25 mouse cellular contexts compared by ENCODE assay signal in genomic region chr2:166719301-166719929, GRCm38 (mm10). TPM values are rescaled to one million over a fixed set of nuclear protein-coding genes. Genes with fewer than 3 reads are reported as not detected.
DNase-seq lines count a peak whose midpoint lies in the region; ATAC-seq and TF ChIP-seq lines count a peak whose summit lies in the region.
"Had no signal": no experiment of that assay in that cellular context is flagged by ENCODE, and none has a peak within 500 bp of the region (broad histone marks: within the 10 kb centered on the region; RNA-seq: fewer than 3 reads in every experiment).

No protein-coding gene starts in this region.

- TF ChIP-seq CTCF in CH12.LX (conservative IDR thresholded peaks at IDR 0.05 in 1 of 2, IDR thresholded peaks at IDR 0.05 in 1 of 2; ENCODE audit: low read depth in 2 of 2, low read length in 2 of 2), result no peak

- DNase-seq in CD4-positive helper T cell, adult 2 months (ENCODE audit: low read depth, low spot score), result peak; percentile 46
- DNase-seq in CH12.LX (ENCODE audit: extremely low read depth), result peak; percentile 54
- no peak for DNase-seq in urinary bladder, postnatal 25 days (ENCODE audit: low spot score)
- DNase-seq in ovary, adult 18-20 months (ENCODE audit: low spot score), result no peak
- DNase-seq in heart, embryonic 10.5 days (ENCODE audit: low spot score), result no peak
- DNase-seq: adrenal gland, postnatal 14 days; cerebellum, adult 8-10 months; cerebellum, postnatal 36 days; forebrain, postnatal 0 days; gastrocnemius, postnatal 36 days; heart, postnatal 14 days; kidney, adult 18-20 months; kidney, postnatal 4 days; layer of hippocampus, adult 9-11 months; lung, adult 18-20 months; lung, postnatal 10 days; midbrain, embryonic 14.5 days; right cerebral cortex, adult 18-20 months had no signal

- peaks cover 5% of the 10 kb centered on the region for H3K9me3 ChIP-seq in CH12.LX (replicated peaks; ENCODE audit: low read length)
- no peaks in the 10 kb centered on the region for H3K9me3 ChIP-seq in heart, embryonic 10.5 days
- H3K9me3 ChIP-seq: heart, embryonic 13.5 days; limb, embryonic 13.5 days; liver, embryonic 12.5 days; neural tube, embryonic 13.5 days had no signal

- peak; percentile 76 for TF ChIP-seq EP300 in CH12.LX (IDR thresholded peaks at IDR 0.05; ENCODE audit: low read length)

- ATAC-seq in granulocyte monocyte progenitor cell, adult 5-6 weeks (replicated peaks; ENCODE audit: poor library complexity, severe bottlenecking), result peak; percentile 33; the same call in 1 of the 2 replicates
- ATAC-seq in monocyte, adult 5-6 weeks (replicated peaks; ENCODE audit: insufficient number of reproducible peaks, low FRiP score, low TSS enrichment, poor library complexity, severe bottlenecking), result peak; percentile 74
- ATAC-seq: forebrain, postnatal 0 days; liver, embryonic 12.5 days had no signal

- no peak for TF ChIP-seq RAD21 in CH12.LX (IDR thresholded peaks at IDR 0.05; ENCODE audit: low read depth, low read length)

- H3K4me3 ChIP-seq in CH12.LX (replicated peaks in 1 of 3; ENCODE audit: low read depth in 2 of 3, low read length in 2 of 3, poor library complexity in 1 of 3), result no peak overlapping the region
- H3K4me3 ChIP-seq in heart, embryonic 10.5 days, result no peak overlapping the region
- H3K4me3 ChIP-seq: heart, embryonic 13.5 days; limb, embryonic 13.5 days; liver, embryonic 12.5 days; megakaryocyte, embryonic 14.5 days; neural tube, embryonic 13.5 days had no signal

- in situ Hi-C loops in CH12.LX (cut with MboI; ENCODE audit: low pct_ligation_motif_present, low pct_unique_long_range_greater_than_20kb, low sequenced_read_pairs), result loop anchor here (5.0 to 10.0 kb wide), 2 partner anchors 53 to 125 kb away; no protein-coding TSS in a partner anchor

- H3K4me1 ChIP-seq in CH12.LX (ENCODE audit: control insufficient read depth in 1 of 2, insufficient read depth in 2 of 2), result peaks cover 37 to 61% of the 10 kb centered on the region in 2 experiments
- peaks cover 22% of the 10 kb centered on the region for H3K4me1 ChIP-seq in heart, embryonic 10.5 days

- no peaks in the 10 kb centered on the region for H3K27me3 ChIP-seq in CH12.LX (replicated peaks)
- H3K27me3 ChIP-seq in heart, embryonic 10.5 days (ENCODE audit: insufficient read depth, poor library complexity, severe bottlenecking), result no peaks in the 10 kb centered on the region
- H3K27me3 ChIP-seq: limb, embryonic 13.5 days; neural tube, embryonic 13.5 days had no signal

- peak overlapping the region; percentile 64; the same call in 1 of the 2 replicates for H3K27ac ChIP-seq in CH12.LX (ENCODE audit: insufficient read depth, low read depth)
- H3K27ac ChIP-seq in heart, embryonic 10.5 days, result no peak overlapping the region
- H3K27ac ChIP-seq: heart, embryonic 13.5 days; limb, embryonic 13.5 days; liver, embryonic 12.5 days; neural tube, embryonic 13.5 days had no signal

- peak; percentile 36; the same call in 1 of the 2 replicates for TF ChIP-seq POLR2A in CH12.LX (IDR thresholded peaks at IDR 0.05; ENCODE audit: low read depth, low read length)

- dilution Hi-C loops in CH12.LX (cut with MboI; ENCODE audit: extremely low pct_ligation_motif_present, extremely low pct_unique_long_range_greater_than_20kb, low sequenced_read_pairs), result no loop called here

- no peaks in the 10 kb centered on the region for H3K79me2 ChIP-seq in CH12.LX (replicated peaks; ENCODE audit: control insufficient read depth, extremely low read depth, insufficient read depth, poor library complexity, severe bottlenecking)

- H3K9ac ChIP-seq in CH12.LX (ENCODE audit: insufficient read depth, low read depth), result no peak overlapping the region
- H3K9ac ChIP-seq: forebrain, postnatal 0 days; heart, embryonic 13.5 days; limb, embryonic 13.5 days; liver, embryonic 12.5 days; neural tube, embryonic 13.5 days had no signal

- 93% methylated on average over 1 of the region's 1 CpGs for WGBS in heart, embryonic 10.5 days

- H3K36me3 ChIP-seq in CH12.LX (replicated peaks in 1 of 2; ENCODE audit: control insufficient read depth in 1 of 2, insufficient read depth in 1 of 2, low read length in 1 of 2), result no peaks in the 10 kb centered on the region
- H3K36me3 ChIP-seq in heart, embryonic 10.5 days, result no peaks in the 10 kb centered on the region
- H3K36me3 ChIP-seq: heart, embryonic 13.5 days; limb, embryonic 13.5 days; liver, embryonic 12.5 days; neural tube, embryonic 13.5 days had no signal

- H3K4me2 ChIP-seq in CH12.LX (ENCODE audit: insufficient read depth, low read depth, poor library complexity, severe bottlenecking), result no peak overlapping the region
- H3K4me2 ChIP-seq: heart, embryonic 13.5 days; limb, embryonic 13.5 days; liver, embryonic 12.5 days; neural tube, embryonic 13.5 days had no signal

TF ChIP-seq in CH12.LX, 34 proteins besides CTCF, POLR2A, EP300 and RAD21:
- TF ChIP-seq NELFE (IDR thresholded peaks at IDR 0.05; ENCODE audit: low read depth, low read length) (no peak), CHD1 (IDR thresholded peaks at IDR 0.05; ENCODE audit: low read depth, low read length) (no peak), TCF12 (IDR thresholded peaks at IDR 0.05; ENCODE audit: low read depth, low read length) (0 out of 2 replicates have a peak, but pooled peaks have one; percentile 46), ELF1 (IDR thresholded peaks at IDR 0.05; ENCODE audit: low read depth, low read length) (no peak), MAFK (IDR thresholded peaks at IDR 0.05; ENCODE audit: insufficient replicate concordance, low read length) (peak; percentile 77; the same call in 1 of the 2 replicates), ETS1 (conservative IDR thresholded peaks at IDR 0.05; ENCODE audit: low read depth, low read length) (peak; percentile 74), MXI1 (IDR thresholded peaks at IDR 0.05; ENCODE audit: low read depth, low read length) (0 out of 2 replicates have a peak, but pooled peaks have one; percentile 34), SIN3A (IDR thresholded peaks at IDR 0.05; ENCODE audit: low read length) (0 out of 2 replicates have a peak, but pooled peaks have one; percentile 43), PAX5 (IDR thresholded peaks at IDR 0.05; ENCODE audit: low read length) (no peak), HCFC1 (IDR thresholded peaks at IDR 0.05; ENCODE audit: low read depth, low read length) (no peak; the same call in 1 of the 2 replicates), ZC3H11A (IDR thresholded peaks at IDR 0.05; ENCODE audit: low read depth, low read length) (no peak), KAT2A (IDR thresholded peaks at IDR 0.05; ENCODE audit: insufficient replicate concordance, low read length) (no peak), MAX (IDR thresholded peaks at IDR 0.05; ENCODE audit: low read length) (no peak), BHLHE40 (IDR thresholded peaks at IDR 0.05; ENCODE audit: low read depth, low read length) (peak; percentile 56), USF1 (IDR thresholded peaks at IDR 0.05; ENCODE audit: low read depth, low read length) (no peak), ZKSCAN1 (IDR thresholded peaks at IDR 0.05; ENCODE audit: borderline replicate concordance, low read depth, low read length) (no peak; the same call in 1 of the 2 replicates), NRF1 (IDR thresholded peaks at IDR 0.05; ENCODE audit: low read depth, low read length) (no peak), MYC (IDR thresholded peaks at IDR 0.05; ENCODE audit: low read depth, low read length) (peak; percentile 74; the same call in 1 of the 2 replicates), GABPA (IDR thresholded peaks at IDR 0.05; ENCODE audit: insufficient replicate concordance, low read depth, low read length) (no peak), RCOR1 (conservative IDR thresholded peaks at IDR 0.05; ENCODE audit: low read depth, low read length) (0 out of 2 replicates have a peak, but pooled peaks have one; percentile 43), JUN (IDR thresholded peaks at IDR 0.05; ENCODE audit: insufficient read depth, low read depth, low read length) (peak; percentile 56), ZMIZ1 (IDR thresholded peaks at IDR 0.05; ENCODE audit: low read depth, low read length) (no peak), E2F4 (IDR thresholded peaks at IDR 0.05; ENCODE audit: insufficient replicate concordance, low read depth, low read length) (no peak), MAZ (IDR thresholded peaks at IDR 0.05; ENCODE audit: low read depth, low read length) (no peak), ZNF384 (IDR thresholded peaks at IDR 0.05; ENCODE audit: low read depth, low read length) (peak; percentile 92), POLR2AphosphoS2 (IDR thresholded peaks at IDR 0.05; ENCODE audit: low read depth, low read length) (no peak), SMC3 (IDR thresholded peaks at IDR 0.05; ENCODE audit: low read depth, low read length) (no peak), UBTF (IDR thresholded peaks at IDR 0.05; ENCODE audit: low read depth, low read length) (no peak), IRF4 (IDR thresholded peaks at IDR 0.05; ENCODE audit: low read depth, low read length) (peak; percentile 68; the same call in 1 of the 2 replicates), USF2 (conservative IDR thresholded peaks at IDR 0.05; ENCODE audit: low read depth, low read length) (no peak), JUND (conservative IDR thresholded peaks at IDR 0.05; ENCODE audit: low read depth, low read length) (0 out of 2 replicates have a peak, but pooled peaks have one; percentile 16), TBP (conservative IDR thresholded peaks at IDR 0.05; ENCODE audit: low read depth, low read length) (no peak), CHD2 (IDR thresholded peaks at IDR 0.05; ENCODE audit: low read length) (no peak; the same call in 1 of the 2 replicates), MEF2A (IDR thresholded peaks at IDR 0.05; ENCODE audit: borderline replicate concordance, low read depth, low read length) (peak; percentile 38; the same call in 1 of the 2 replicates)

RNA-seq across cellular contexts. Expression of gene Prex1, which starts 5.8 kb away (rescaled TPM):
- total RNA-seq in CH12.LX (2012; rRNA removed) (11.6 and 18.5 TPM in 2 replicates), CH12.LX (2014; rRNA removed) (4.9 and 5.5 TPM in 2 replicates)
- polyA plus RNA-seq in CH12.LX (2012; ENCODE audit: insufficient read length, low read depth), result 14.6 and 19.5 TPM in 2 replicates
- total RNA-seq in granulocyte monocyte progenitor cell, adult 5-6 weeks (2014; fragmentation: Nextera tagmentation), result 29.4 and 39.0 TPM in 2 replicates
- total RNA-seq in granulocyte monocyte progenitor cell, adult 5-6 weeks (2017), result 13.4 and 15.6 TPM in 2 replicates
- total RNA-seq in monocyte, adult 5-6 weeks (2017), result 118 to 236 TPM (median 124 TPM) in 3 replicates
- 10.9 and 13.2 TPM in 2 replicates for polyA plus RNA-seq in heart, embryonic 10.5 days (2016; fragmentation: Nextera tagmentation; extraction: Ambion mirVana)

Comparison
In these comparisons a context has a peak if more than half of its experiments do, and no peak if none do; other contexts are left out.
1. DNase-seq: peak in CD4-positive helper T cell, adult 2 months (single experiment) and CH12.LX (single experiment); none in urinary bladder, postnatal 25 days (single experiment), ovary, adult 18-20 months (single experiment) and heart, embryonic 10.5 days (single experiment).